Mouse (Mus musculus): ENCODE results near the gene Nudt5. TPM values are rescaled to one million over a fixed set of nuclear protein-coding genes. Genes with fewer than 3 reads are reported as not detected.

Gene Nudt5
- 44.2 TPM for polyA plus RNA-seq (2014; fragmentation: Illumina TruSeq; extraction: RNeasy Lipid Tissue Mini Kit (QIAGEN cat#74804); ENCODE audit: low read depth, low replicate concordance)

GRCm38 (mm10) chr2:5844873-5845631, at the start of gene Nudt5, which contains the start of gene Cdc123:
TSS of gene Nudt5 (plus strand) at chr2:5845019.
TSS of gene Cdc123 (minus strand) at chr2:5845164.

GRCm38 (mm10) chr2:5862834-5863233, 18.0 kb downstream of the Nudt5 start, which contains the start of gene Gm13199:
TSS of gene Gm13199 (minus strand) at chr2:5862934.

GRCm38 (mm10) chr2:5894843-5895570, 50.2 kb downstream of the Nudt5 start, which contains the start of gene Sec61a2:
TSS of gene Sec61a2 (minus strand) at chr2:5895432.

Other genes starting within 250 kb of the Nudt5 start
- gene Camk1d, start 130.5 kb upstream of the Nudt5 start, polyA plus RNA-seq (2014; fragmentation: Illumina TruSeq; extraction: RNeasy Lipid Tissue Mini Kit (QIAGEN cat#74804); ENCODE audit: low read depth, low replicate concordance) = 8.3 TPM
- 261 TPM for gene Cdc123, start 145 bp downstream of the Nudt5 start, polyA plus RNA-seq (2014; fragmentation: Illumina TruSeq; extraction: RNeasy Lipid Tissue Mini Kit (QIAGEN cat#74804); ENCODE audit: low read depth, low replicate concordance)
- not detected for gene Gm13199, start 17.9 kb downstream of the Nudt5 start, polyA plus RNA-seq (2014; fragmentation: Illumina TruSeq; extraction: RNeasy Lipid Tissue Mini Kit (QIAGEN cat#74804); ENCODE audit: low read depth, low replicate concordance)
- gene Sec61a2, start 50.4 kb downstream of the Nudt5 start, polyA plus RNA-seq (2014; fragmentation: Illumina TruSeq; extraction: RNeasy Lipid Tissue Mini Kit (QIAGEN cat#74804); ENCODE audit: low read depth, low replicate concordance) = 54.1 TPM
- gene Dhtkd1, start 97.8 kb downstream of the Nudt5 start, polyA plus RNA-seq (2014; fragmentation: Illumina TruSeq; extraction: RNeasy Lipid Tissue Mini Kit (QIAGEN cat#74804); ENCODE audit: low read depth, low replicate concordance) = 10.6 TPM
- 77.6 TPM for gene Upf2, start 106.5 kb downstream of the Nudt5 start, polyA plus RNA-seq (2014; fragmentation: Illumina TruSeq; extraction: RNeasy Lipid Tissue Mini Kit (QIAGEN cat#74804); ENCODE audit: low read depth, low replicate concordance)

Data from adrenal gland, adult 10 weeks (tissue).